Mouse (Mus musculus) lung, postnatal 0 days (tissue): ENCODE measurements at regions not wholly inside any gene's neighbourhood (a gene's known extent, or its start where the extent isn't known, plus 50 kb on each side); places are given as distances from the start of the nearest gene placed in this dataset.

Experiments
- CTCF ChIP-seq: IDR thresholded peaks from 2 replicates; pipeline ENCODE4 v1.5.1; 2016; ENCODE audit warnings: antibody characterized with exemption, mild to moderate bottlenecking
- EP300 ChIP-seq: IDR thresholded peaks from 2 replicates; pipeline ENCODE4 v1.6.1; 2016; ENCODE audit warnings: antibody characterized with exemption, mild to moderate bottlenecking, control low read depth

DNA sequence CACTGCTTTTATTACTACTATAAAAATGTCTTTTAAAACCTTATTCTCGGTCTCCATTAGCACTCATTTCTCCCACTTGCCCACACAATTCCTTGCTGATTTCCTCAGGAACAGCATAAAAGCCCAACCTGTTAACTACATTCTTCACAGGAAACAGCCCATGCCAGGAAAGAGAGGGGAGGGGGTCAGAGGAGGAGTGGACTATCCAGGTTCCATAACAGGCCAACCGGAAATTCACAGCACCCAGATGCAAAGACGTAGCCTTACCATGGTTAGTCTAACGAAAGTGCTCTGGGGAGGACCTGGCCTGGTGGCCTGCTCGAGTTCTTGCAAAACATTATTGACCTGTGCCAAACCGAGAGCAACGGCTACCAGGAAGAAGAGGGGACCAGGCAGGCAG lies 94.3 kb downstream of the Zfp706 start:
- TF ChIP-seq CTCF, result no peak
- no peak for TF ChIP-seq EP300
